Mouse (Mus musculus): Measurements from ENCODE around the gene Lyl1.

GRCm38 (mm10) chr8:84738715-84739400 lies 37.6 kb downstream of the Lyl1 start:
- TF ChIP-seq CTCF (IDR thresholded peaks at IDR 0.05; ENCODE audit: low read depth), result no peak
- TF ChIP-seq EP300 (IDR thresholded peaks at IDR 0.05; ENCODE audit: low read depth), result no peak
